Mouse (Mus musculus): Measurements from ENCODE around the gene Gsto2.

GRCm38 (mm10) chr19:47919966-47920375 lies 54.6 kb downstream of the Gsto2 start:
- no peak for TF ChIP-seq GATA1 (IDR thresholded peaks at IDR 0.05; ENCODE audit: low read length)
- no peak for TF ChIP-seq TAL1 (IDR thresholded peaks at IDR 0.05; ENCODE audit: low read length)

Data from erythroblast, embryonic 14.5 days (primary cell).